Mouse (Mus musculus): ENCODE results near the gene Gusb. TPM values are rescaled to one million over a fixed set of nuclear protein-coding genes. Genes with fewer than 3 reads are reported as not detected.

Gusb gene
- polyA plus RNA-seq, 1 experiment from 2014 or later = 33.9 TPM

GRCm38 (mm10) chr5:130008034-130008590 is 5.3 kb upstream of the Gusb start:
- H3K36me3 ChIP-seq (ENCODE audit: control insufficient read depth, insufficient read depth, low read length) = peaks cover 5% of the 10 kb centered on the region; the same call in 1 of the 2 replicates
- H3K27me3 ChIP-seq (ENCODE audit: control insufficient read depth, insufficient read depth, low read length) = no peaks in the 10 kb centered on the region
- H3K9ac ChIP-seq (ENCODE audit: low read length) = no peak overlapping the region
- H3K4me2 ChIP-seq (replicated peaks; ENCODE audit: low read depth) = no peak overlapping the region
- H3K4me3 ChIP-seq (ENCODE audit: low read depth, low read length) = no peak overlapping the region
- WGBS = 75% methylated on average over 6 of the region's 6 CpGs
- H3K9me3 ChIP-seq (ENCODE audit: control insufficient read depth, low read length) = no peaks in the 10 kb centered on the region
- TF ChIP-seq EP300 (optimal IDR thresholded peaks at IDR 0.05) (no peak), CTCF (IDR thresholded peaks at IDR 0.05; ENCODE audit: low read depth) (no peak)
- ATAC-seq (ENCODE audit: low FRiP score, low TSS enrichment) (no peak), DNase-seq (ENCODE audit: low spot score) (no peak)
- H3K27ac ChIP-seq (replicated peaks) = no peak overlapping the region
- no peaks in the 10 kb centered on the region for H3K4me1 ChIP-seq (replicated peaks; ENCODE audit: control insufficient read depth, insufficient read depth)

DNA sequence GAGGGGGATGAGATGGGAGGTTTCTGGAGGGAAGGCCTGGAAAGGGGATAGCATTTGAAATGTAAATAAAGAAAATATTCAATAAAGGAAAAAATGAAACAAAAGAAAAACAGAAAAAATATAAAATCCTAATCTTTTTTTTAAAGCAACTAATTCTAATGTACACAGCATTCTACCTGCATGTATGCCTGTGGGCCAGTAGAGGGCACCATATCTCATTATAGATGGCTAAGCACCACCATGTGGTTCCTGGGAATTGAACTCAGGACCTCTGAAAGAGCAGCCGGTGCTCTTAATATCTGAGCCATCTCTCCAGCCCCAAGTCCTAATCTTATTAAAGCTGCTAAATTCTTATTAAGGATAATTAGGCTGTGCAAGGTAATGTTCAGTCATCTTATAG is 4.5 kb upstream of the Gusb start:
- Histone ChIP-seq H3K27ac (replicated peaks) (no peak overlapping the region), H3K4me1 (replicated peaks; ENCODE audit: control insufficient read depth, insufficient read depth) (no peaks in the 10 kb centered on the region)
- WGBS = 83% methylated on average over 1 of the region's 1 CpGs

DNA sequence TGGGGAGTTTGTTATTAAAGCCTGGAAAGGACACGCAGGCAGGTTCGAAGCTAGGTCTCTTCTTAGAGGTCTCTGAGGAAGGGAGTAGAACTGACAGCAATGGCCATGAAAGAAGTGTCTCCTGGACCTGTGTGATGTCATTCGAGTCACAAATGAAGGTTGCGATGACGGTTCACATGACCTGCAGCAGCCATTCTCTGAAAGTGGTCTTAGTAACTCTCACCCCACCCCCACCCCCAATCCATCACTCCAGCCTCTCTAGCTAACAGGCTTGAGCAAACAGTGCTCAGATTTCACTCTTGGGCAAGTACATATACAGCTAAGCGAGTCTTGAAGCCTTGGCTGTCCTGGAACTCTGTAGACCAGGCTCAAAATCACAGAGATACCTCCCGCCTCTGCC is 380 bp upstream of the Gusb start:
- Histone ChIP-seq H3K27me3 (ENCODE audit: control insufficient read depth, insufficient read depth, low read length) (no peaks in the 10 kb centered on the region), H3K4me1 (replicated peaks; ENCODE audit: control insufficient read depth, insufficient read depth) (no peaks in the 10 kb centered on the region), H3K4me2 (replicated peaks; ENCODE audit: low read depth) (peak overlapping the region; percentile 80), H3K27ac (replicated peaks) (peak overlapping the region; percentile 85), H3K36me3 (ENCODE audit: control insufficient read depth, insufficient read depth, low read length) (no peaks in the 10 kb centered on the region), H3K4me3 (ENCODE audit: low read depth, low read length) (peak overlapping the region; percentile 63), H3K9ac (ENCODE audit: low read length) (peak overlapping the region; percentile 79), H3K9me3 (ENCODE audit: control insufficient read depth, low read length) (no peaks in the 10 kb centered on the region)
- ATAC-seq (ENCODE audit: low FRiP score, low TSS enrichment) (peak; percentile 7; the same call in 1 of the 2 replicates), DNase-seq (ENCODE audit: low spot score) (no peak)
- WGBS = 26% methylated on average over 7 of the region's 7 CpGs
- TF ChIP-seq CTCF (IDR thresholded peaks at IDR 0.05; ENCODE audit: low read depth) (no peak), EP300 (optimal IDR thresholded peaks at IDR 0.05) (no peak)

More for the DNA sequence above, 4.5 kb upstream of the Gusb start:
- no peak for ATAC-seq (ENCODE audit: low FRiP score, low TSS enrichment)
- no peak overlapping the region for H3K4me3 ChIP-seq (ENCODE audit: low read depth, low read length)
- TF ChIP-seq EP300 (optimal IDR thresholded peaks at IDR 0.05) (no peak), CTCF (IDR thresholded peaks at IDR 0.05; ENCODE audit: low read depth) (peak; percentile 66)
- no peak overlapping the region for H3K4me2 ChIP-seq (replicated peaks; ENCODE audit: low read depth)
- no peak for DNase-seq (ENCODE audit: low spot score)
- H3K9me3 ChIP-seq (ENCODE audit: control insufficient read depth, low read length) = no peaks in the 10 kb centered on the region
- H3K27me3 ChIP-seq (ENCODE audit: control insufficient read depth, insufficient read depth, low read length) = no peaks in the 10 kb centered on the region
- H3K9ac ChIP-seq (ENCODE audit: low read length) = no peak overlapping the region
- peaks cover 5% of the 10 kb centered on the region; the same call in 1 of the 2 replicates for H3K36me3 ChIP-seq (ENCODE audit: control insufficient read depth, insufficient read depth, low read length)

DNA sequence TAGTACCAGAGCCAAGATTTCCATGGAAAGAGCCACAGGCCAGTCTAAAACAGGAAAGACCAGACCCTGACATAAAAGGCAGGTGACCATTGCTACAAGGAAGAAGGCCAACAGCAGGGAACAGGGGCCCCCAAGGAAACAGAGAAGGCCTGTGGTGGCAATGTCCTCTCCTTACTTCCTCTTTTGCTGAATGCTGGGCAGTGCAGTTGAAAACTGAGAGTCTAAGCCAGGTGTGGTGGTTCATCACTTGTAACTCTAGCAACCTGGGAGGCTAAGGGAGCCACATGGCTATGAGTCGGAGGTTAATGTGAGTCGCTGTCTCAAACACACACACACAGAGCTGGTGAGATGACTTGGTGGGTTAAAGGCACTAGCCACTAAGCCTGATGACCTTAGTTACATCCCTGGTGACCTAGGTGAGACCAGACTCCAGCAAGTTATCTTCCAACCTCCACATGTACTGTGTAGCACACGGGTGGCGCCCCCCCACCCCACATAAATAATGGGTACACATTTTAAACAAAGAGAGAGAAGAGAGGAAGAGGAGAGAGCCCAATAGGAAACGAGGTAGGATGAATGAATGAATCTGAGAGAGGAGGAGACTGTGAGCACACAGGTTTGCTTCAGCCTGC is 1.4 kb downstream of the Gusb start:
- ATAC-seq (ENCODE audit: low FRiP score, low TSS enrichment) (no peak), DNase-seq (ENCODE audit: low spot score) (no peak)
- H3K4me2 ChIP-seq (replicated peaks; ENCODE audit: low read depth) = peak overlapping the region; percentile 80; the same call in 1 of the 2 replicates
- H3K27ac ChIP-seq (replicated peaks) = no peak overlapping the region
- WGBS = 41% methylated on average over 5 of the region's 5 CpGs
- no peaks in the 10 kb centered on the region for H3K27me3 ChIP-seq (ENCODE audit: control insufficient read depth, insufficient read depth, low read length)
- no peak overlapping the region for H3K4me3 ChIP-seq (ENCODE audit: low read depth, low read length)
- no peaks in the 10 kb centered on the region for H3K36me3 ChIP-seq (ENCODE audit: control insufficient read depth, insufficient read depth, low read length)
- TF ChIP-seq CTCF (IDR thresholded peaks at IDR 0.05; ENCODE audit: low read depth) (no peak), EP300 (optimal IDR thresholded peaks at IDR 0.05) (no peak)
- no peaks in the 10 kb centered on the region for H3K4me1 ChIP-seq (replicated peaks; ENCODE audit: control insufficient read depth, insufficient read depth)
- H3K9me3 ChIP-seq (ENCODE audit: control insufficient read depth, low read length) = no peaks in the 10 kb centered on the region
- no peak overlapping the region for H3K9ac ChIP-seq (ENCODE audit: low read length)

- Histone ChIP-seq H3K27ac (replicated peaks) (no peak overlapping the region), H3K4me1 (replicated peaks; ENCODE audit: control insufficient read depth, insufficient read depth) (no peaks in the 10 kb centered on the region), H3K9ac (ENCODE audit: low read length) (no peak overlapping the region), H3K9me3 (ENCODE audit: control insufficient read depth, low read length) (no peaks in the 10 kb centered on the region), H3K27me3 (ENCODE audit: control insufficient read depth, insufficient read depth, low read length) (no peaks in the 10 kb centered on the region), H3K4me3 (ENCODE audit: low read depth, low read length) (no peak overlapping the region), H3K36me3 (ENCODE audit: control insufficient read depth, insufficient read depth, low read length) (no peaks in the 10 kb centered on the region), H3K4me2 (replicated peaks; ENCODE audit: low read depth) (no peak overlapping the region)
- no peak for DNase-seq (ENCODE audit: low spot score)
- no peak for ATAC-seq (ENCODE audit: low FRiP score, low TSS enrichment)
- WGBS = 88% methylated on average over 12 of the region's 12 CpGs
- no peak for TF ChIP-seq CTCF (IDR thresholded peaks at IDR 0.05; ENCODE audit: low read depth)
Observed at GRCm38 (mm10) chr5:130000735-130001134, 2.1 kb downstream of the Gusb start.

- DNase-seq (ENCODE audit: low spot score) = peak; percentile 79
Observed at GRCm38 (mm10) chr5:129999097-129999496, 3.8 kb downstream of the Gusb start.

More at GRCm38 (mm10) chr5:129999097-129999496, 3.8 kb downstream of the Gusb start:
- Histone ChIP-seq H3K4me3 (ENCODE audit: low read depth, low read length) (no peak overlapping the region), H3K4me2 (replicated peaks; ENCODE audit: low read depth) (no peak overlapping the region), H3K36me3 (ENCODE audit: control insufficient read depth, insufficient read depth, low read length) (no peaks in the 10 kb centered on the region; the same call in 1 of the 2 replicates), H3K27ac (replicated peaks) (no peak overlapping the region), H3K4me1 (replicated peaks; ENCODE audit: control insufficient read depth, insufficient read depth) (no peaks in the 10 kb centered on the region), H3K27me3 (ENCODE audit: control insufficient read depth, insufficient read depth, low read length) (no peaks in the 10 kb centered on the region), H3K9ac (ENCODE audit: low read length) (no peak overlapping the region), H3K9me3 (ENCODE audit: control insufficient read depth, low read length) (no peaks in the 10 kb centered on the region)
- no peak for ATAC-seq (ENCODE audit: low FRiP score, low TSS enrichment)
- WGBS = 29% methylated on average over 4 of the region's 4 CpGs
- TF ChIP-seq CTCF (IDR thresholded peaks at IDR 0.05; ENCODE audit: low read depth) = peak; percentile 94
- TF ChIP-seq EP300 (optimal IDR thresholded peaks at IDR 0.05) = no peak
